Mouse (Mus musculus) spleen, adult 2 months (tissue): ENCODE data around the gene Mlip.

Experiments
- CTCF ChIP-seq: fragments of 200-500 bp; IDR thresholded peaks from 2 replicates; pipeline ENCODE4 v1.5.1; 2011; ENCODE audit warnings: mild to moderate bottlenecking, inconsistent platforms; ENCODE audit not compliant: insufficient read depth, insufficient read length, insufficient replicate concordance; ENCODE audit errors: extremely low read depth
- POLR2A ChIP-seq: fragments of 200-500 bp; IDR thresholded peaks from 2 replicates; pipeline ENCODE4 v1.6.1; 2011; ENCODE audit warnings: low read depth, low read length, inconsistent platforms

DNA sequence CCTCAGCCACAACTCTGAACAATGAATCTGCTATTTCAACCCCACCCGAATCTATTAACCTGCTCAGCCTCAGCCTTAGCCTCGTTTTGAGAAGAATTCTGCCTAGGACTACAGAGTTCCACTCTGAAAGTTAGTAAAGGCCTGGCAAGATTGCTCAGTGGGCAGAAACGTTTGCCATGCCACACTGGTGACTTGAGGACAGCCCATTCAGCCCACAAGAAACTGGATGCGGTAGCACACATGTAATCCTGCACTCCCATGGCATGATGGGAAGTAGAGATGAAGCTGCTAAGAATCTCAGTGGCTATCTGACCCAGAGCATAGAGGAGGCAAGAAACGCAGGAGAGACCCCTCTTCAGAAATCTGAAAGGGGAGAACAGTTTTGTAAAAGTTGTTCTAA, 73.4 kb downstream of the Mlip start:
- no peak for TF ChIP-seq CTCF
- TF ChIP-seq POLR2A = no peak
